Mouse (Mus musculus) neural tube, embryonic 11.5 days (tissue): ENCODE data around the gene Ptpn12. TPM values are rescaled to one million over a fixed set of nuclear protein-coding genes. Genes with fewer than 3 reads are reported as not detected.

ENCODE experiments used
- ATAC-seq: fragments of 200-750 bp; cut with Nextera tagmentation; 2 replicates; pipeline ENCODE4 v1.8.0; 2017; ENCODE audit warnings: moderate number of reproducible peaks, mild to moderate bottlenecking, moderate TSS enrichment, moderate library complexity; ENCODE audit not compliant: insufficient read depth, low FRiP score, low TSS enrichment
- DNase-seq: peaks from one replicate; pipeline ENCODE4 v3.0.0-alpha.2; 2015; ENCODE audit warnings: low spot score
- H3K27ac ChIP-seq: fragments of 300-500 bp; sonication (generic); 2 replicates; pipeline ENCODE4 v1.5.1; 2014; ENCODE audit warnings: low read depth, mild to moderate bottlenecking, low read length
- H3K27me3 ChIP-seq: fragments of 300-500 bp; sonication (generic); 2 replicates; pipeline ENCODE4 v1.6.1; 2014; ENCODE audit warnings: mild to moderate bottlenecking, low read length, mixed read lengths; ENCODE audit not compliant: control insufficient read depth, insufficient read depth
- H3K36me3 ChIP-seq: fragments of 300-500 bp; sonication (generic); 2 replicates; pipeline ENCODE4 v1.6.1; 2014; ENCODE audit warnings: mild to moderate bottlenecking, low read length, moderate library complexity, mixed read lengths; ENCODE audit not compliant: control insufficient read depth, insufficient read depth
- H3K4me1 ChIP-seq: fragments of 300-500 bp; sonication (generic); 2 replicates; pipeline ENCODE4 v1.6.1; 2014; ENCODE audit warnings: low read length, mixed read lengths; ENCODE audit not compliant: control insufficient read depth, insufficient read depth
- H3K4me2 ChIP-seq: fragments of 300-500 bp; sonication (generic); 2 replicates; pipeline ENCODE4 v1.6.1; 2014; ENCODE audit warnings: low read depth, mild to moderate bottlenecking, moderate library complexity
- H3K4me3 ChIP-seq: fragments of 300-500 bp; sonication (generic); 2 replicates; pipeline ENCODE4 v1.5.1; 2014; ENCODE audit warnings: low read depth, low read length
- H3K9ac ChIP-seq: fragments of 300-500 bp; sonication (generic); 2 replicates; pipeline ENCODE4 v1.6.1; 2014; ENCODE audit warnings: mild to moderate bottlenecking, low read length
- H3K9me3 ChIP-seq: fragments of 300-500 bp; sonication (generic); 2 replicates; pipeline ENCODE4 v1.6.1; 2016; ENCODE audit warnings: low read length; ENCODE audit not compliant: control insufficient read depth
- WGBS: fragments of 180-500 bp; shearing (Covaris S2); extraction: QIAGEN DNeasy Blood & Tissue Kit; methylation state at CpG from one replicate; pipeline ENCODE4 v1.1.7; 2014; 5-methylcytosine and 5-hydroxymethylcytosine counted together
- polyA plus RNA-seq: library from polyadenylated mRNA; unstranded; fragments of >200 nt; fragmentation: Nextera tagmentation; extraction: Ambion mirVana; gene quantifications from 2 replicates; pipeline ENCODE4 v1.2.1, GENCODE M21; 2014

Ptpn12 gene
- polyA plus RNA-seq, 1 experiment from 2014 or later = 25.9 TPM

DNA sequence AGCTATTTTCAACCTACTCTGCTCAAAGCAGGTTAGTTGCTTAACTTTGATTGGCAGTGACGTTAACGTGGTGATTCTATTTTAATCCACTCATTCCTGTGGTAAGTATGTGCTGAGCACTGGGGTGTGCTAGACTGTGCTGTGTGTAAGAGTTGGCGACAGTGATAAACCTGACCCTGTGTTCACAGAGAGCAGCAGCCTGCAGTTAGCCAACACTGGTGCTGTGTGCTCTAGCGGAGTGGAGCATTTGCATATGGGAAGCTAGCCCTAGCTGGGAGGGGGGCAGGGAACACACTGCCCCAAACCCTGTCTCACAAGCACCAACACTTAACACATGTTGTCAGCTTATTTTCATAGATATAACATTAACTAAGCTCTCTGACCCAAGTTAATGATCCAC is 87.8 kb downstream of the Ptpn12 start:
- Histone ChIP-seq H3K27me3 (no peaks in the 10 kb centered on the region), H3K27ac (no peak overlapping the region), H3K4me3 (no peak overlapping the region), H3K9me3 (no peaks in the 10 kb centered on the region), H3K4me2 (no peak overlapping the region), H3K9ac (no peak overlapping the region), H3K4me1 (no peaks in the 10 kb centered on the region), H3K36me3 (no peaks in the 10 kb centered on the region)
- DNase-seq (no peak), ATAC-seq (no peak)
- WGBS = 65% methylated on average over 4 of the region's 4 CpGs

DNA sequence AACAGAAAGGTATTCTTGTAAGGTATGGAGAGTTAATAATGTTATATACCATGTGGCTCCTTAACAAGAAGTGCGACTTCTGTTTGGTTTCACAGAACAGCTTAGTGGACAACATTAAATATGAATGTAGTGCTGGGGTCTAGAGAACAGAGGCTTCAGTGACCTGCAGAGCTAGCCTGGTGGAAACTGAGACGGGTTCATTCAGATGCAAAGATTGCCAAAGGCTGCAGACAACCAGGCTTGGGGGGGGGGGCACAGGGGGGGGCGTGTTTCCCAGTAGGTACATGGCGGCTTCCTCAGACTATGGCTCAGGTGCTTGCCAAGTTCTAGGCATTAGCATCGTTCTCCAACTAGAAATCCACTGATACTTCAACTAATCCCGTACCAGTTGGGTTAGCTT is 91.3 kb downstream of the Ptpn12 start:
- no peak overlapping the region for H3K4me2 ChIP-seq
- H3K9ac ChIP-seq = no peak overlapping the region
- DNase-seq (no peak), ATAC-seq (no peak)
- 85% methylated on average over 6 of the region's 6 CpGs for WGBS
- no peaks in the 10 kb centered on the region for H3K4me1 ChIP-seq
- no peak overlapping the region for H3K27ac ChIP-seq
- no peak overlapping the region for H3K4me3 ChIP-seq
- no peaks in the 10 kb centered on the region for H3K9me3 ChIP-seq
- no peaks in the 10 kb centered on the region for H3K27me3 ChIP-seq
- no peaks in the 10 kb centered on the region for H3K36me3 ChIP-seq

DNA sequence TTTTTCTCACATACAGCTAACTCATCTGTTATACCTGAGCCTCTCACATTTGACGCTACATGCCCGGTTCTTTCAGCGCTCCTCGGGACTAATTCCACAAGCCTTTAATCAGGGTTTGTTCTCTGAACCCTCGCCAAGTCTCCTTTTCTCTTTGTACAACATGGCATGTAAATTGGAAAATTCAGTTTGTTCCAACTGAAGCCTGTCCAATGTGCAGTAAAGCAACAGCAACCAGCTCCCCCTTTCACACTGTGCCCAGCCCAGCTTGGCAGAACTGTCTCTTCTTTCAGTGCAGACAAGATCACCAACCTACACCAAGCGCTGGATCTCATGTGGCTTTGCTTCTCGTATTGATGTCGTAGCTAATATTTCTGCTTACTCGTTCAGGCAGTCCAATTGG is 92.4 kb downstream of the Ptpn12 start:
- WGBS = 94% methylated on average over 9 of the region's 9 CpGs
- Histone ChIP-seq H3K27ac (no peak overlapping the region), H3K27me3 (no peaks in the 10 kb centered on the region), H3K4me1 (no peaks in the 10 kb centered on the region), H3K9me3 (no peaks in the 10 kb centered on the region), H3K4me2 (no peak overlapping the region), H3K9ac (no peak overlapping the region), H3K4me3 (no peak overlapping the region), H3K36me3 (no peaks in the 10 kb centered on the region)
- no peak for DNase-seq
- ATAC-seq = no peak

DNA sequence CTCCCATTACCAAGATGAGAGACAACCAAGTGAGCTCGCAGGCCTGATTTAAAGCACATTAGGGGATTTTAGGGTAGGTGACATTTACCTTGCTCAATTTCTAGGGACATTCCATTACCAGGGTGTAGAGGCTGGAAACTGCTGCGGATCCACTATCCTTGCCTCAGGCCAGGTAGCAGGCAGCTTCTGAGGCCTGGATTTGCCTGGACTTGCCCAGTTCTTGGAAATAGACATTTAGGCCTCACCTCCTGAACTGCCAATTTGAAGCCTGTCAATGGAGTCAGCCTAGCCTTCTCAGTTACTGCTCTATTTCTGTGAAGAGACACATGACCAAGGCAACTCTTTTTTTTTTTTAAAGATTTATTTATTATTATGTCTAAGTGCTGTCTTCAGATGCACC is 94.8 kb downstream of the Ptpn12 start:
- 97% methylated on average over 2 of the region's 2 CpGs for WGBS
- no peak for DNase-seq
- Histone ChIP-seq H3K4me1 (no peaks in the 10 kb centered on the region), H3K9me3 (no peaks in the 10 kb centered on the region), H3K27me3 (no peaks in the 10 kb centered on the region), H3K4me2 (no peak overlapping the region), H3K9ac (no peak overlapping the region), H3K27ac (no peak overlapping the region), H3K36me3 (no peaks in the 10 kb centered on the region), H3K4me3 (no peak overlapping the region)
- ATAC-seq = no peak

DNA sequence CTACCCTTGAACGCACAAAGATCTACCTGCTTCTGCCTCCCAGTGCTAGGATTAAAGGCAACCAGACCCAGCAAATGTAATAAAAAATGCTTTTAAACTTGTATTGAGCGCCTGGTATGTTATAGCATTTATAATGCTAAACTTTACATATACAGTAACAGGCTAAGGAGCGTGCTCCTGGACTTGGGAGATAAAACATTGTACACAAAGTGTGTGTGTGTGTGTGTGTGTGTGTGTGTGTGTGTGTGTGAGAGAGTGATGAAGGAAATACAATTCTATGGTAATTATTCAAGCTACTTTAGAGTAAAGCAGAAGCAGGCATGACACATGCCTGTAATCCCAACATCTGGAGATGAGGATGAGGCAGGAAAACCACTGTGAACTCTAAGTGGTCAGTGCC is 99.4 kb downstream of the Ptpn12 start, which contains the start of gene Rsbn1l:
Gene Rsbn1l, minus strand, starts transcription at position 101 of the 400 bp plus-strand sequence.
- ATAC-seq (no peak), DNase-seq (no peak)
- Histone ChIP-seq H3K4me1 (no peaks in the 10 kb centered on the region), H3K36me3 (no peaks in the 10 kb centered on the region), H3K27me3 (no peaks in the 10 kb centered on the region), H3K4me2 (no peak within 1 kb of the TSS), H3K9me3 (no peaks in the 10 kb centered on the region), H3K9ac (no peak within 1 kb of the TSS), H3K4me3 (no peak within 1 kb of the TSS), H3K27ac (no peak within 1 kb of the TSS)
- 94% methylated on average over 3 of the region's 3 CpGs for WGBS

DNA sequence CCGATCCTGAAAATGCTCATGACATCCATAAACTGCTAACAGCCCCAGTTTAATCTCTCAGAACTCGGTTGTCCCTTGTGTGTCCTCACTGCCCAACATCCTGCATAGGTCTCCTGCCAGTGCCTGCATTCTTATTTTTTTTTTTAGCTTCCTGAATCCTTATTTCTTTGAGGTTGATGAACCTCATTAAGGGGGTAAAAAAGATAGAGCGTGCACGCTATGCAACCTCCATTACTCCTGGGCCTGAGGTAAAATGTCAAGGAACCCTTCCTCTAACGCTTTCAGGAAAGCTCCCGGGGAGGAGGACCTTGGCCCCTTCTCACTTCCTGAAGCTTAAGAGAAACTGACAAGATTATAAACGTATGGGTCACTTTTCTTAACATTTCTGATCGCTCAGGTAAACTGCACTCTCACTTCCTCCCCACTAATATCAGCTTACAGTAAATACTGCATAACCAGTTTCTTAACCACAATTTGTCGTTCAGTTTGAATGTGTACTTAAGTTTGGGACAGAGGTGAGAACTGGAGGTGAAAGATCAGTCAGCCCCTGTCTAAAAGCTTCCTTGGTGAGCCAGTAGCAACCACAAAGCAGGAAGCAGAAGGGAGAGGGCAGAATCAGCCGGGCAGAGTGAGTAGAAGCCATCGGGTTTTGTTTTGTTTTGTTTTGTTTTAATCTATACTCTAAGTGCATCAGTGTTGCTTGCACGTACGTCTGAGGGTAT is 100.4 kb downstream of the Ptpn12 start:
- Histone ChIP-seq H3K27me3 (no peaks in the 10 kb centered on the region), H3K4me2 (no peak overlapping the region), H3K27ac (no peak overlapping the region), H3K4me1 (no peaks in the 10 kb centered on the region), H3K36me3 (no peaks in the 10 kb centered on the region), H3K9ac (no peak overlapping the region), H3K4me3 (no peak overlapping the region), H3K9me3 (no peaks in the 10 kb centered on the region)
- whole genome bisulfite sequencing = 75% methylated on average over 13 of the region's 13 CpGs
- ATAC-seq = no peak
- DNase-seq = no peak

DNA sequence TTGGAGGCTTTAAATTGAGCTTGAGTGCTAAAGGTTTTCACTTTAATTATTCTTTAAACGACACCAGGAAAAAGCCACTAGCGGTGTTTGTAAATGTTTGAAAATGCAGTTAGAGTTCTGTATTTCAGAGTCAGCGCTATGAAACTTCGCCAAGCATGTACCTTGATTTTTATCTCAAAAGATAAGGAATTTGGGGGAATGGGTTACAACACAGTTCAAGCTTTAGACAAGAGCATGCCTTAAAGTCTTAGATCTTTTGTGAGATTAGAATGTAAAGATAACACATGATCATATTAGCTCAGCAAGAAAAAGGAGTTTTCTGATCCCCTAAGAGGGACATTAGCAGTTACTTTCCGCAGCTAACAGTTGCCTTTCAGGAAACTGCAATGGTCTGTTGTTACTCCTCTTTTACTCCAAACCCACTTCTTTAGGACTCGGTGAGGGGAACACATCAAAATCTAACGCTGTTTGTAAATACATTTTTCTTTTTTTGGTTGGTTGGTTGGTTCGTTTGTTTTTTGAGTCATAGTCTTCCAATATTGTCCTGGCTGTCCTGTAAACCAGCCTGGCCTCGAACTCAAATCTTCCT is 103.3 kb downstream of the Ptpn12 start:
- H3K4me2 ChIP-seq = peak overlapping the region; percentile 53
- no peaks in the 10 kb centered on the region for H3K9me3 ChIP-seq
- H3K4me3 ChIP-seq = peak overlapping the region; percentile 85
- ATAC-seq (no peak), DNase-seq (no peak)
- H3K4me1 ChIP-seq = peaks cover 5% of the 10 kb centered on the region
- no peaks in the 10 kb centered on the region for H3K27me3 ChIP-seq
- H3K36me3 ChIP-seq = no peaks in the 10 kb centered on the region
- H3K9ac ChIP-seq = peak overlapping the region; percentile 97; the same call in 1 of the 2 replicates
- 22% methylated on average over 9 of the region's 9 CpGs for WGBS
- H3K27ac ChIP-seq = no peak overlapping the region

DNA sequence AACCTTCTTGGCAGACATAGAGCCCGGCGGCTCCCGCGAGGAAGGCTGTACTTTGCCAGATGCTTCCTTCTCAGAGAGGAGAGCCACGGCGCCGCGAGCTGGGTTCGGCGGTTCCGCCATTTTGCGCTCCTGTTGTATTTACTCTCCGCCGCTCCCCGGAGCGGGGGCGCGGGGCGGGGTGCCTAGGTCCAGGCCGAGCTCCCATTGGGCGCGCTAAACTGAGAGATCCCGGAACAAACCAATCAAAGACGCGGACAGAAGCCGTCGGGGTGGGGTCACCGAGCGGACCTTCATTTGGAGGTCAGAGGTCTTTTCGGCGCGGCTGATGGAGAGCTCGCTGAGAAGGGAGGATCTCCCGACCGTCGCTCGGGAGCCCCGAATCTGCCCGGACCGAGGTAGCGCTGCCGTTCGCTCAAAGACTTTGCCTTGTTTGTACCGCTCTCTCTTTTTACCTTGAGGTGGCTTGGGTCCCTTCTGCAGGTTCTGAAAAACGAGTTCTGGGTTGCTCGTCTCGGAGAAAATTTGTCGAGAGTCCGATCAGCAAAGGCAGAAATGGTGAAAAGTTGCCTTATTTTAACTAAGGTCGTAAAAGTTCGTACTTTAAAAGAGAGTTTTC is 103.9 kb downstream of the Ptpn12 start:
- H3K27ac ChIP-seq = peak overlapping the region; percentile 98
- under 1% methylated on average over 51 of the region's 51 CpGs for WGBS
- H3K9ac ChIP-seq = peak overlapping the region; percentile 97
- peak overlapping the region; percentile 53 for H3K4me2 ChIP-seq
- H3K4me1 ChIP-seq = peaks cover 5% of the 10 kb centered on the region
- DNase-seq (peak; percentile 97), ATAC-seq (peak; percentile 99)
- no peaks in the 10 kb centered on the region for H3K9me3 ChIP-seq
- no peaks in the 10 kb centered on the region for H3K27me3 ChIP-seq
- peak overlapping the region; percentile 85 for H3K4me3 ChIP-seq
- H3K36me3 ChIP-seq = no peaks in the 10 kb centered on the region
